Mouse (Mus musculus) heart, postnatal 25 days (tissue): ENCODE data around the gene Tgif1. TPM values are rescaled to one million over a fixed set of nuclear protein-coding genes. Genes with fewer than 3 reads are reported as not detected.

Experiments used
- DNase-seq: peaks from one replicate; pipeline ENCODE4 v3.0.0; 2022; ENCODE audit warnings: low spot score
- intact Hi-C: fragments of 180-260 bp; cut with DNase I; formaldehyde crosslinking; loops from one replicate; pipeline ENCODE4 v1.15.1; 2025
- total RNA-seq, 2 experiments: library from RNA; stranded (reverse); gene quantifications; 2 replicates each; pipeline ENCODE4 v1.2.3; 2021

Tgif1 gene
- total RNA-seq, 2 experiments from 2014 or later = 5.3 to 7.6 TPM

- intact Hi-C loops = no loop called here
Measured at GRCm38 (mm10) chr17:70868577-70869229, 15.4 kb upstream of the Tgif1 start.

GRCm38 (mm10) chr17:70866538-70867114 is 13.3 kb upstream of the Tgif1 start:
- no peak for DNase-seq
- intact Hi-C loops = no loop called here

More at GRCm38 (mm10) chr17:70868577-70869229, 15.4 kb upstream of the Tgif1 start:
- DNase-seq = no peak

DNA sequence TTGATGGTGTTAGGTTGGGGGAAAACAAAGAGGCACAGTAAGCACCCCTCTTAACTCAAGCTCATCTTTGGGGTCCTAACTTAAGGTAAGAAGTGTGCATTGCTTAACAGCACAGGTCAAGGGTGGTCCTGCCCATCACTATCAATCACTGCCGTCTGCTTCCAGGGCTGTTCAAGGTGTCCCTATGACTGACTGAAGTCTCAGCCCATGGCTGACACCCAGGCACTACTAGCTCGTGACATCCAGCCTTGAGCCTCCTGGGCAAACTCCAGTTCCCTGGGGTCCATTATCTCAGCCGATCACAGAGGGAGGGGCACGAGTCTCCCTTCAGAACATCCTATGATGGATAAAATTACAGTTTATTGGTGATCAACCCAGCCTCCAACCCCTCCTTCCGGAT is 12.7 kb upstream of the Tgif1 start:
- intact Hi-C loops = no loop called here
- DNase-seq = no peak

DNA sequence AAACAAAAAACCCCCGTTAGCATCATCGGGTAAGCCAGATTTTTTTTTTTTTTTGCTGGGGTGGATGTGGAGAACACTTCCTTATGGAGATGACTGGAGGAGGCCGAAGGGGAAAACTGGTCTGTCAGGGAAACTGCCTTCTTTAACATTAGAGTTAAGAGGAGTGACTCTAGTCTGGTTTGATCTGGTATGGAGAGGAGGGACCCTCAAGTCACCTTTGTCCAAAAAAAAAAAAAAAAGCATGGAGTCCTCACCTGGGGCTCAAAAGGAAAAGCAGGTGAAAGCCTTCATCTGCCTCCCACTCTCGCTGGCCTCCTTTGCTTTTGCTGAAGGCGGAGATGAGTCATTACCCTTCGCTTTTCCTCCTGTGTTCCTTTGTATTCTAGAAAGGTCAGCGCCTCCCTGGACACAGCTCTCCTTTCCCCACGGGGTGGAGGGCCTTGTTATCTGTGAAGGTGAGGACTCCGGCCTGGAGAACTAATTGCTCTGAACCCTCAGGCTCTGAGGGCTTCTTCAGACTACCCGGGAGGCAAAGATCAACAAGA is 11.8 kb upstream of the Tgif1 start:
- intact Hi-C loops = no loop called here
- no peak for DNase-seq

DNA sequence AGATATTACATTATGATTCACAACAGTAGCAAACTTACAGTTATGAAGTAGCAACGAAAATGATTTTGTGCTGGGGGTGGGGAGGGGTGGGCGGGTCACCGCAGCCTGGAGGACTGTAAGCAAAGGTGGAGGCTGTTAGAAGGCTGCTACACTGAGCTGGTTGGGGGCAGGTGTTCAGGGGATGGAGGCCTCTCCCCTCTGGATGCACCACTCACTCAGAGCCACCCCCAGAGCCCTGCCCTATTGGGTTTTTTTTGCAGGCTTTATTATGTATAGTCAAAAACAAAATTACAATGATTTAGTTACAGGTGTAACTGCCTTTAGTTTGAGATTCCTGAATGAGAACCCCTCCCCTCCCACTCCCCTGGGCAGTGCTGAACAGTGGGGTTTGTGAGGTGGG is 11.3 kb upstream of the Tgif1 start:
- DNase-seq = no peak
- intact Hi-C loops = no loop called here

DNA sequence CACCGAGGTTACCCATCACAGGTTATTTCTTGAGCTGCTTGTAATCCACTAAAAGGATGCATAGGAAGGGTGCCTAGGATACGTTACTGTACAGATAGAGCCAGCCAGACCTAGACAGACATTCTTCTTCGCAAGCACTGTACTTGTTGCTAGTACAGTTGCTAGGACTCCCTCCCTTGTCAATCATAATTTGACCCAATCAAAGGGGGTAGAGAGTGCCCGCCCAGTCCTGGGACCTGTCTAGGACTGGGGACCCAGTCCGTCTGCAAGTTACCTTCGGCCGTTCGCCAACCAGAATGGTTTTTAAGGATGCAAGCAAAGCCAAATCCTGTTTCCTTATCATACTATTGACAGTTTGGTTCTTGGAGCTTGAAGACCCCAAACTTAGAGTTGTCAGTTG is 10.8 kb upstream of the Tgif1 start:
- intact Hi-C loops = no loop called here
- DNase-seq = no peak

- no peak for DNase-seq
- intact Hi-C loops = no loop called here
Measured at GRCm38 (mm10) chr17:70858814-70859213, 5.5 kb upstream of the Tgif1 start.

- DNase-seq = no peak
- intact Hi-C loops = no loop called here
Measured at GRCm38 (mm10) chr17:70856871-70857415, 3.6 kb upstream of the Tgif1 start.

- intact Hi-C loops = no loop called here
- DNase-seq = no peak
Measured at GRCm38 (mm10) chr17:70854021-70854420, 675 bp upstream of the Tgif1 start.

- DNase-seq = peak; percentile 80
- intact Hi-C loops = no loop called here
Measured at GRCm38 (mm10) chr17:70852686-70853386, 510 bp downstream of the Tgif1 start.

DNA sequence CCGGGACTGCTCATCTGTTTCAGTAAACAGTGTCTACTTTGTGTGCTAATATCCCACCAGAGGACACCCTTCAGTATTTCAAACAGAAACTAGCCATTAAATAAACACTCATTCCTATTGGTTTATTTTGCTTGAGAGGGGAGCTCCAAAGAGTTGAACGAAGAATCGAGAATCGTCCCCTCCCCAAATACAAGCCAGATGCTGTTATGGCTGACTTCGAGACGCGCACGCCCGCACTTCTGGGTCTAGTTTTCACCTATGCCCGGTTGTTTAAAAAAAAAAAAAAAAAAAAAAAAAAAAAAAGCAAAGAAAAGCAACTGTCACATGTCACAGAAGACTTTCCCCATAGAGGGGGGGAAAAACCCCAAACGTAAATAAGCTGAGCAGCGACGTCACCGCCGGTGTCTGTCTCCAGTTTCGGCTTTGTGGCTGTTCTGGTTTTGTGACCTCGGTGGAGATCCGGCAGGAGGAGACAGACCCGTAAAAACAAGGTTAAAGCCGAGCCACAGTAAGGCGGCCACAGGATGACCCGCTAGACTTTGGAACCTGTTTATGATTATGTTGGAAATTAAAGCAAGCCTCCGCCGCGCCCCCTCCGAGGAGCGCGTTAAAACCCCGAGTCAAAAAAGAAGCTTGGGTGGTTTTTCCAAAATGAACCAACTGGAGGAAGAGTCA is 1.2 kb downstream of the Tgif1 start:
- no peak for DNase-seq
- intact Hi-C loops = no loop called here

DNA sequence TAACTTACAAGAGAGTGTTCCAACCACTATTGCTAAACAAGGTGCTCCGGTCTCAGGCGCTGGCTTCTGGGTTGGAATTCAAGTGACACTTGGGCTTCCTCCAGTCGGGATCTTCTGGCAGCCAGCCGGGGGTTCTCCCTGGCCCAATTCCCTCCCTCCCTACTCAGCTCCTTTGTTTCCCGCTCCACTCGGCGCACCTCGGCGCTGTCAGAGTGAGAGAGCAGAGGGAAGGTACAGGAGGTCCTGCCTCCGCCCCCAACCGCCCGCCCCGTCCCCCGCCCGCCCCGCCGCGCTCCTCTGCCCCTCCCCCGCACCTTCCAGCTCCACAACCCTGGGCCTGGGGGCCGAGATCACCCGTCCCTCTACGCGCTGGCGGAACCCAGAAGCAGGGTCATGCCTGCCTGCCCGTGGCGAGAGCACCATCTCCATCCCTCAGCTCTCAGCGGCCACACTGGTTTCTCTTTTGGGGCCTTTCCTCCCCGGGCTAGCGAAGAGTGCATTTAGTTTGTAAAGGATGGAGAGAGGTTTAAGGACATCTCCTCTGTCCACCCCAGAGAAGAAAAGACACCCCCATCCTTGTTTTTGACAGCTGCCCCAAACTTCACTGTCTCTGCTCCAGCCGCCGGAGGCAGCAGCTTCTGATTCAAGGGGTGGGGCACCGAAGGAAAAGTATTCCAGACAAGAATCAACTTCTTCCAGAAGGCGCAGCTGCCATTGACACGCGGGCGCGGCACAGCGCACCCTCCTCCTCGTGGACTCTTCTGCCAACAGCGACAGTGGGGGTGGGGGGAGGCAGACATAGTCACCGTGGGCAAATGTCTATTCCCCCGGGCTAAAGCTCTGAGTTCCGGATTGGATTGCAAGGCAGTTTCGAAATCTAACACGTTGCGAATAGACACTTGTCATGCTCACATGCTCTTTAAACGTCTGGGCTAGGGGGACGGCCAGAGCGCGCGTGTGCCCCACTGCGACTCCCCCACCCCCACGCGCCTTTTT is 2.1 kb downstream of the Tgif1 start:
- peak; percentile 62 for DNase-seq
- intact Hi-C loops = no loop called here

DNA sequence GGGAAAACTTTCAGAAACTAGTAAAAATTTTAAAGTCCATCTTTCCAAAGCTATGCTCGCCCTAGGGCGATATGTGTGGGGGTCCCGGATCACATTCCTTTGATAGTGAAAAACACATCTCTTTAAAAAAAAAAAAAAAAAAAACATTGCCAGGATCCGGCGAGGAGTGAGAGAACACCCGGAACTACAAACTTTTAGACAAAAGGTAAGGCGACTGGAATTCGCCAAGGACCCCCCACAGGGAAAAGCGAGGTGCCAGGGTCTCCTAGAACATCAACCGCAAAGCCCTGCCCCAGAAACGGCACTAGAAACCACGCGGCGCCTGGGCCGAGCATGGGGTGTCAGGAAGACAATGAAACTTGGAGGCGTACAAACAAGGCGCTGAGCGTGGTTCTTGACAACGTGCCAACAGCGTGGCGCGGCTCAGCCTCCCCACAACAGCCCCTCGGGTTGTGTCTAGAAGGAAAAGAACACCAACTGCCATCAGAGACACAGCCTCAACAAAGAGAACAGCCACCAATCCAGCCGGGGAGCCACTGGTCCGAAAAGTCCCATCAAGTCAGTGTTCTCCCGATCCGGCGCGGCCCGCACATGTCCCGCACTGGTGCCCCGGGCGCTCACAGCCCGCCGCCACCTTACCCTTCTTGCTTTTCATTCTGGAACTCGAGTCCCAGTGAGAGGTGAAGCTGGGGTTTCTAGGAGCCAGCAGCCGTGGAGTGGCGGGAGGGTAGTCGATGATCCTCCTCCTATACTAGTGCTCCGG is 2.9 kb downstream of the Tgif1 start:
- intact Hi-C loops = no loop called here
- DNase-seq = peak; percentile 44

DNA sequence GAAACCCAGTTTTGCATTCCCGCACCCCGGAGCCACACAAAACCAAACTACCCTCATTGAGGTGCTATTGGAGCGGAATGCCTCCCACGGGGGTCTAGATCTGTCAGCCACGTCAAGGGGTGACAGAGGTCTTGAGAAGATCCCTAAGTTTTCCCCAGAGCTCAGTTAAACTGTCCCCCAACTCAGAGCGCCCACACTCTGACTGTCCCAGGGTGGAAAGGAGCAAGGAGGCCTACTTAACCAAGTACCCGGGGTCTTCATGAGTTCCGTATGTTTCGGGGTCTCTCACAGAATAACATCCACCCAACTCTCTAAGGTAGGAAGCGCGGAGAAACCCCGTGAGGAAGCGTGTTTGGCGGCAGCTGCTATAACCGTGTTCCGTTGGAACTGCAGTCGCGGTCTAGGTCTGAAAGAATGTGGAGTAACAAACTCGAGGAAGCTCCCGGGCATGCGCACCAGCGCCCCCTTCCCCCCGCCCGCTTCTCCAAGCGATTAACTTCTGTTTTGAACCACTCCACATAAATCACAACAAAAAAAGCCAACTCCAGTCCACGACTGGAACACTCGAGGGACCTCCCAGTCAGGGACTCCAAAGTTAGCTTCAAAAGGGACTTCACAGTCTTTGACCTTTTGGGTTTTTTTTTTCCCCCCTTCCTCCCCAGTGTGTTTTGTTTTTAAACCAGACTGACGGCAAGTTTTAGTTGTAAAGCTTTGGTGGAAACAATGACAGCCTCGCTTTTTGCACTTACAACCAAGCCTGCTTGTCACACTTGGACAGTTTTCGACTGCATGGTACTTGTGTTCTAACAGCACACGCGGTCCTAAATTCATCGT is 3.7 kb downstream of the Tgif1 start:
- intact Hi-C loops = loop anchor here (2.0 to 10.0 kb wide), 4 partner anchors 112 to 335 kb away; partner anchors contain the start of gene Lpin2
- peak; percentile 80 for DNase-seq

DNA sequence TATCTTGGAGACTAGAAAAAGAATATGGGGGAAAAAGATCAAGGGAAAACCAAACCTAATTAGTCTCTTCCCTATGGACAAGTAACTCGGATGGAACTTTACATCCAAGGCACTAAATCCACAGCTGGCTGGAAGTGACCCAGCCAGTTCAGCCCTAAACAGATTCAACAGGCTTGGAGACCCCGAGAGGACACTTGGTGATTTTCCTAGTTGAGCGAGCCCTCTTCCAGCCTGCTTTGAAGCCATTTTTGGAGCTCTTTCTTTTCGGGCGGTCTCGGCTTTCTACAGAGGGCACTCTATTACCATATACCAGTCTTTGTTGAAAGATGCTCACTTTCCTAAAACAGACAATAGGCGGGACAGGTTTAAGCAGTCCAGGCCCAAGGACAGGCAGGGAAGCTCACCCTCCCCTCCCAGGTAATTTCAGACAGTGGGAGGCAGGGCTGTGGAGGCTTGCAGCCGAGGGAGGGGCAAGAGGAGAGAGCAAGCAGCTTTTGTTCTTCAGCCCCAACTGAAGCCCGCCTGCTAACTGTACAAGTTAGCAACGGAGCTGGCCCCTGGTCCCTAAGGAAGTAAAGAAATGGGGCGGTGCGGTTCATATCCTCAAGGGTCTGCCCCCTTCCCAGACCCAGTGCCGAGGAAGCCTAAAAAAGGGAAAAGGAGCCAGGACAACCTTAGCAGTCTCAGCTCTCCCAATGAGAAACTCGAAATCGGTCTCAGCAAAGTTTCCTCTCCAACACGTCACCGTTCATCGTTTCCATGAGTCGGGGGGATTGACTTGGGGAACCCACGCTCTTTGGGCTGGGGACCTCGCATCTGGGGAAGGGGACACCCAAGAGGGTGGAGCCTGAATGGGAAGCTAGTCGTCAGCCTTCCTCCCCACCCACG is 4.6 kb downstream of the Tgif1 start:
- intact Hi-C loops = loop anchor here (2.0 to 10.0 kb wide), 4 partner anchors 111 to 336 kb away; partner anchors contain the start of gene Lpin2
- peak; percentile 35 for DNase-seq
